ENCODE assay signal across 21 mouse cellular contexts in genomic region chr12:54572866-54573265, GRCm38 (mm10).
DNase-seq lines count a peak whose midpoint lies in the region; ATAC-seq lines count a peak whose summit lies in the region.
"Had no signal": no experiment of that assay in that cellular context is flagged by ENCODE, and none has a peak within 500 bp of the region (broad histone marks: within the 10 kb centered on the region; RNA-seq: fewer than 3 reads in every experiment).

No protein-coding gene starts in this region.

- no peaks in the 10 kb centered on the region for H3K9me3 ChIP-seq in hindbrain, embryonic 11.5 days (ENCODE audit: control insufficient read depth, low read length)
- H3K9me3 ChIP-seq in kidney, embryonic 14.5 days (ENCODE audit: control insufficient read depth, low read length) = no peaks in the 10 kb centered on the region
- H3K9me3 ChIP-seq: embryonic facial prominence, embryonic 15.5 days; hindbrain, embryonic 10.5 days; hindbrain, embryonic 15.5 days had no signal

- H3K4me3 ChIP-seq in hindbrain, embryonic 11.5 days (ENCODE audit: low read depth, low read length) = no peak overlapping the region
- H3K4me3 ChIP-seq in kidney, embryonic 14.5 days (ENCODE audit: low read length) = no peak overlapping the region
- H3K4me3 ChIP-seq: embryonic facial prominence, embryonic 15.5 days; erythroblast, embryonic 14.5 days; forebrain, embryonic 10.5 days; heart, embryonic 12.5 days; hindbrain, embryonic 10.5 days; hindbrain, embryonic 15.5 days had no signal

- no peaks in the 10 kb centered on the region for H3K4me1 ChIP-seq in hindbrain, embryonic 11.5 days (replicated peaks; ENCODE audit: control insufficient read depth, insufficient read depth, low read length)
- no peaks in the 10 kb centered on the region; the same call in 1 of the 2 replicates for H3K4me1 ChIP-seq in kidney, embryonic 14.5 days (ENCODE audit: control insufficient read depth, insufficient read depth, low read length)
- H3K4me1 ChIP-seq: embryonic facial prominence, embryonic 15.5 days; forebrain, embryonic 10.5 days; heart, embryonic 12.5 days; hindbrain, embryonic 10.5 days; hindbrain, embryonic 15.5 days had no signal

- no peak overlapping the region for H3K27ac ChIP-seq in hindbrain, embryonic 11.5 days (ENCODE audit: low read depth, low read length)
- H3K27ac ChIP-seq in kidney, embryonic 14.5 days (ENCODE audit: low read depth, low read length) = no peak overlapping the region
- H3K27ac ChIP-seq: embryonic facial prominence, embryonic 15.5 days; forebrain, embryonic 10.5 days; hindbrain, embryonic 10.5 days; hindbrain, embryonic 15.5 days had no signal

- WGBS in hindbrain, embryonic 11.5 days = 93% methylated on average over 8 of the region's 8 CpGs
- 94% methylated on average over 8 of the region's 8 CpGs for WGBS in kidney, embryonic 14.5 days

- H3K9ac ChIP-seq in hindbrain, embryonic 11.5 days (ENCODE audit: low read depth, low read length) = no peak overlapping the region
- no peak overlapping the region for H3K9ac ChIP-seq in kidney, embryonic 14.5 days (ENCODE audit: low read depth, low read length)
- H3K9ac ChIP-seq: embryonic facial prominence, embryonic 15.5 days; heart, embryonic 12.5 days; hindbrain, embryonic 15.5 days had no signal

- intact Hi-C loops in left cerebral cortex, postnatal 4 days (cut with DNase I) = no loop called here
- intact Hi-C loops in left cerebral cortex, postnatal 25 days (cut with DNase I) = no loop called here

- H3K4me2 ChIP-seq in hindbrain, embryonic 11.5 days (replicated peaks; ENCODE audit: low read depth, low read length) = no peak overlapping the region
- no peak overlapping the region for H3K4me2 ChIP-seq in kidney, embryonic 14.5 days (replicated peaks; ENCODE audit: low read depth, low read length)
- H3K4me2 ChIP-seq: embryonic facial prominence, embryonic 15.5 days; heart, embryonic 12.5 days; hindbrain, embryonic 15.5 days had no signal

- no peak for ATAC-seq in hindbrain, embryonic 11.5 days (ENCODE audit: low FRiP score)
- ATAC-seq in kidney, embryonic 14.5 days (ENCODE audit: low FRiP score, low TSS enrichment) = no peak
- ATAC-seq: activated CD4-positive, CD25-positive, alpha-beta regulatory T cell, adult 4 months; forebrain, embryonic 14.5 days; Patski had no signal

- H3K36me3 ChIP-seq in hindbrain, embryonic 11.5 days (ENCODE audit: control insufficient read depth, insufficient read depth, low read length) = no peaks in the 10 kb centered on the region
- H3K36me3 ChIP-seq in kidney, embryonic 14.5 days (ENCODE audit: control insufficient read depth, insufficient read depth, low read length) = no peaks in the 10 kb centered on the region
- H3K36me3 ChIP-seq: embryonic facial prominence, embryonic 15.5 days; forebrain, embryonic 10.5 days; heart, embryonic 12.5 days; hindbrain, embryonic 10.5 days; hindbrain, embryonic 15.5 days had no signal

- no peaks in the 10 kb centered on the region for H3K27me3 ChIP-seq in hindbrain, embryonic 11.5 days (ENCODE audit: control insufficient read depth, insufficient read depth, low read length)
- no peaks in the 10 kb centered on the region for H3K27me3 ChIP-seq in kidney, embryonic 14.5 days (ENCODE audit: control insufficient read depth, insufficient read depth, low read length)
- H3K27me3 ChIP-seq: embryonic facial prominence, embryonic 15.5 days; heart, embryonic 12.5 days; hindbrain, embryonic 15.5 days; Patski had no signal

- peak; percentile 7 for DNase-seq in left cerebral cortex, adult 11 months (ENCODE audit: low spot score)
- no peak for DNase-seq in left cerebral cortex, postnatal 4 days
- DNase-seq in brain, adult 2 months (ENCODE audit: low read depth, low spot score) = peak; percentile 54
- peak; percentile 11 to 77 for DNase-seq in left cerebral cortex, postnatal 25 days (ENCODE audit: low spot score in 2 of 2)
- peak; percentile 31 for DNase-seq in telencephalon, adult 2 months (ENCODE audit: low read depth, low spot score)
- DNase-seq in hindbrain, embryonic 11.5 days (ENCODE audit: low spot score) = no peak
- DNase-seq: adrenal gland, postnatal 14 days; cerebellum, adult 2 months; cerebellum, postnatal 10 days; embryo, embryonic 11 days; gastrocnemius, postnatal 14 days had no signal

Comparison
In these comparisons a context has a peak if more than half of its experiments do, and no peak if none do; other contexts are left out.
1. DNase-seq: peak in left cerebral cortex, adult 11 months (single experiment), brain, adult 2 months (single experiment), left cerebral cortex, postnatal 25 days (2 of 2) and telencephalon, adult 2 months (single experiment); none in left cerebral cortex, postnatal 4 days (single experiment) and hindbrain, embryonic 11.5 days (single experiment).